Mouse (Mus musculus) kidney, embryonic 14.5 days (tissue): Measurements from ENCODE around the gene Clic1. TPM values are rescaled to one million over a fixed set of nuclear protein-coding genes. Genes with fewer than 3 reads are reported as not detected.
"Not testable (repeated sequence)": the region's sequence is repeated elsewhere in the genome, so short reads cannot be mapped to it uniquely, and the experiment has no call there.

Source experiments
- ATAC-seq: fragments of 200-750 bp; cut with Nextera tagmentation; 2 replicates; pipeline ENCODE4 v1.8.0; 2017; ENCODE audit warnings: moderate number of reproducible peaks, mild to moderate bottlenecking, moderate TSS enrichment, moderate library complexity; ENCODE audit not compliant: low FRiP score, low TSS enrichment
- H3K27ac ChIP-seq: fragments of 300-500 bp; sonication (generic); 2 replicates; pipeline ENCODE4 v1.5.1; 2014; ENCODE audit warnings: low read depth, mild to moderate bottlenecking, low read length, moderate library complexity, mixed read lengths
- H3K27me3 ChIP-seq: fragments of 300-500 bp; sonication (generic); 2 replicates; pipeline ENCODE4 v1.6.1; 2014; ENCODE audit warnings: mild to moderate bottlenecking, low read length; ENCODE audit not compliant: control insufficient read depth, insufficient read depth
- H3K36me3 ChIP-seq: fragments of 300-500 bp; sonication (generic); 2 replicates; pipeline ENCODE4 v1.6.1; 2014; ENCODE audit warnings: low read length, mixed read lengths; ENCODE audit not compliant: control insufficient read depth, insufficient read depth
- H3K4me1 ChIP-seq: fragments of 300-500 bp; sonication (generic); 2 replicates; pipeline ENCODE4 v1.6.1; 2014; ENCODE audit warnings: low read length, mixed read lengths; ENCODE audit not compliant: control insufficient read depth, insufficient read depth
- H3K4me2 ChIP-seq: fragments of 300-500 bp; sonication (generic); replicated peaks from 2 replicates; pipeline ENCODE4 v1.6.1; 2014; ENCODE audit warnings: low read depth, mild to moderate bottlenecking, low read length
- H3K4me3 ChIP-seq: fragments of 300-500 bp; sonication (generic); 2 replicates; pipeline ENCODE4 v1.5.1; 2014; ENCODE audit warnings: mild to moderate bottlenecking, low read length
- H3K9ac ChIP-seq: fragments of 300-500 bp; sonication (generic); 2 replicates; pipeline ENCODE4 v1.6.1; 2014; ENCODE audit warnings: low read depth, mild to moderate bottlenecking, low read length, moderate library complexity
- H3K9me3 ChIP-seq: fragments of 300-500 bp; sonication (generic); 2 replicates; pipeline ENCODE4 v1.6.1; 2016; ENCODE audit warnings: low read length; ENCODE audit not compliant: control insufficient read depth
- WGBS: fragments of 180-500 bp; shearing (Covaris S2); extraction: QIAGEN DNeasy Blood & Tissue Kit; methylation state at CpG from one replicate; pipeline ENCODE4 v1.1.7; 2014; 5-methylcytosine and 5-hydroxymethylcytosine counted together
- polyA plus RNA-seq: library from polyadenylated mRNA; unstranded; fragments of >200 nt; fragmentation: Nextera tagmentation; extraction: Ambion mirVana; gene quantifications from 2 replicates; pipeline ENCODE4 v1.2.1, GENCODE M21; 2014

Gene Clic1
- polyA plus RNA-seq, 1 experiment from 2014 or later: 72.1 TPM

DNA sequence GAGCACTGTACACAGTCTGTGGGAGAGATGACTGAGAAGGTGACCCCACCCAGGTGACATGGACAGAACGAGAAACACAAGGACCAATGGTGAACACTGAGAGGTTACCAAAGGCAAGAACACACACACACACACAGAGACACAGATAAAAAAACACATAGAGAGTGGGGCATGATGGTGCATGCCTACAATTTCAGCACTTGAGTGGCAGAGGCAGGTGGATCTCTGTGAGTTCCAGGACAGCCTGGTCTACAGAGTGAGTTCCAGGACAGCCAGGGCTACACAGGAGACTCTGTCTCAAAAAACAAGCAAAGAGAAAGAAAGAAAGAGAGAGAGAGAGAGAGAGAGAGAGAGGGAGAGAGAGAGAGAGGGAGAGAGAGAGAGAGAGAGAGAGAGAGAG lies 16.1 kb upstream of the Clic1 start:
- not testable (repeated sequence) for H3K36me3 ChIP-seq, H3K9ac ChIP-seq, H3K4me1 ChIP-seq, H3K27ac ChIP-seq, H3K27me3 ChIP-seq, H3K9me3 ChIP-seq, H3K4me2 ChIP-seq, H3K4me3 ChIP-seq, ATAC-seq
- WGBS: 86% methylated on average over 1 of the region's 1 CpGs

GRCm38 (mm10) chr17:35034896-35035295 lies 14.9 kb upstream of the Clic1 start:
- Histone ChIP-seq H3K27me3 (no peaks in the 10 kb centered on the region), H3K36me3 (no peaks in the 10 kb centered on the region), H3K4me1 (no peaks in the 10 kb centered on the region), H3K9me3 (no peaks in the 10 kb centered on the region), H3K4me2 (no peak overlapping the region), H3K27ac (no peak overlapping the region), H3K9ac (no peak overlapping the region), H3K4me3 (no peak overlapping the region)
- 83% methylated on average over 6 of the region's 6 CpGs for WGBS
- ATAC-seq: no peak

DNA sequence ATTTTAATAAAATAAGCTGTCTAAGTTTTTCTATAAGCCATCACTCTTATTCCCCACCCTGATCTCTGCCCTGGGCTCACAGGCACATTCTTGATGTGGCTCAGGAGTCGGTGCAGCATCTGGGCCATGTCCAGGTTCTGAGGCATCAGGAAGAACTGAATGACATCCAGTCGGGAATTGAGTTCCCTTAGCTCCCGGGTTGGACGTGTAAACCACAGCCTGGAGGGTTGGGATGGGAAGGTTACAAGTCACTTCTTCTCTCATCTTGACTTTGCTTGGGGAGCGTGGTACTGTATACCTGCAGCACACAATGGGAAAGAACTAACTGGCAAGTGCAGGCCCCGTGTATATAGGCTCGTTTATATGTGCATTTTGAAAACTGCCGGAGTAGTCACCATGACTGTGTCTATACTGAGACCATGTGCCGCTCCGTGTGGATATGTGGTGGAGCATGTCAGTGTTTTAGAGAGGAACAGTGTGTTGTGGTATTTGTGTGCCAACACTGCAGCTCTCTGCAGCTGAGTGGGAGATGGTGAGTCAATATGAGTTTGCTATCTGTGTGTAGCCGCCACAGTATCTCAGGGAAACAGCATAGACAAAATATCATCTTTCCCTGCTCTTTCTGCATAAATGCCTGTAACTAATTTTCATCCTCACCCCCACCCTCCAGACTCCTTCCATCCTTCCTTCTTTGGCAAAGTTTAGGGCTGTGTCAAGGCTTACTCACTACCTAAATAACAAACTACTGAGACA lies 10.5 kb upstream of the Clic1 start:
- H3K36me3 ChIP-seq: no peaks in the 10 kb centered on the region
- 85% methylated on average over 11 of the region's 11 CpGs for WGBS
- no peak overlapping the region for H3K4me2 ChIP-seq
- no peaks in the 10 kb centered on the region for H3K9me3 ChIP-seq
- H3K4me3 ChIP-seq: no peak overlapping the region
- no peaks in the 10 kb centered on the region for H3K27me3 ChIP-seq
- no peaks in the 10 kb centered on the region for H3K4me1 ChIP-seq
- H3K27ac ChIP-seq: no peak overlapping the region
- H3K9ac ChIP-seq: no peak overlapping the region
- no peak for ATAC-seq

DNA sequence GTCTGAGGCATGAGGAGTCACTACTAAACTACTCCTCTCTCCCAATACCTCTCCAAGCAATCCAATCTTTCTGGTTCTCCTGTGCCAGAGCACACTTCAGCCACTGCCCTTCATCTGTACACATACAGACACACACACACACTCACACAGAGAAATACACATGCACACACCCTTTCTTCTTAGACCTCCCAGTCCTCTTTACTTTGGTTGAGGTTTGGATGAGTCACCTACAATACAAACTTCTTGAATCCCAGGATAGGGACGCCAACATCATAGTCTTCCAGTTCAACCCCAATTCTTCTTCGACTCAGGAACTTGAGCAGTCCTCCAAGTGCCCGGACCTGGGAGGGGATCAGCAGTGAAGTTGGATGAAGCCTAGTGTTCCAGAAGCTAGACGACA lies 6.0 kb upstream of the Clic1 start:
- Histone ChIP-seq H3K4me2 (no peak overlapping the region), H3K27ac (peak overlapping the region; percentile 62; the same call in 1 of the 2 replicates), H3K9ac (no peak overlapping the region), H3K27me3 (no peaks in the 10 kb centered on the region), H3K9me3 (no peaks in the 10 kb centered on the region), H3K4me3 (no peak overlapping the region), H3K4me1 (peaks cover 22% of the 10 kb centered on the region), H3K36me3 (no peaks in the 10 kb centered on the region)
- ATAC-seq: no peak
- WGBS: 78% methylated on average over 4 of the region's 4 CpGs

- H3K4me1 ChIP-seq: peaks cover 31% of the 10 kb centered on the region
- no peak overlapping the region for H3K9ac ChIP-seq
- H3K4me2 ChIP-seq: peak overlapping the region; percentile 98
- peak overlapping the region; percentile 62 for H3K4me3 ChIP-seq
- no peaks in the 10 kb centered on the region for H3K27me3 ChIP-seq
- H3K9me3 ChIP-seq: no peaks in the 10 kb centered on the region
- no peak for ATAC-seq
- no peaks in the 10 kb centered on the region for H3K36me3 ChIP-seq
- WGBS: 81% methylated on average over 7 of the region's 7 CpGs
- peak overlapping the region; percentile 88 for H3K27ac ChIP-seq
These were observed 4.6 kb upstream of the Clic1 start for GRCm38 (mm10) chr17:35044904-35045806.

GRCm38 (mm10) chr17:35045807-35046680 lies 3.7 kb upstream of the Clic1 start:
- ATAC-seq: no peak; the same call in 1 of the 2 replicates
- H3K4me1 ChIP-seq: peaks cover 31% of the 10 kb centered on the region
- WGBS: 3% methylated on average over 47 of the region's 48 CpGs

DNA sequence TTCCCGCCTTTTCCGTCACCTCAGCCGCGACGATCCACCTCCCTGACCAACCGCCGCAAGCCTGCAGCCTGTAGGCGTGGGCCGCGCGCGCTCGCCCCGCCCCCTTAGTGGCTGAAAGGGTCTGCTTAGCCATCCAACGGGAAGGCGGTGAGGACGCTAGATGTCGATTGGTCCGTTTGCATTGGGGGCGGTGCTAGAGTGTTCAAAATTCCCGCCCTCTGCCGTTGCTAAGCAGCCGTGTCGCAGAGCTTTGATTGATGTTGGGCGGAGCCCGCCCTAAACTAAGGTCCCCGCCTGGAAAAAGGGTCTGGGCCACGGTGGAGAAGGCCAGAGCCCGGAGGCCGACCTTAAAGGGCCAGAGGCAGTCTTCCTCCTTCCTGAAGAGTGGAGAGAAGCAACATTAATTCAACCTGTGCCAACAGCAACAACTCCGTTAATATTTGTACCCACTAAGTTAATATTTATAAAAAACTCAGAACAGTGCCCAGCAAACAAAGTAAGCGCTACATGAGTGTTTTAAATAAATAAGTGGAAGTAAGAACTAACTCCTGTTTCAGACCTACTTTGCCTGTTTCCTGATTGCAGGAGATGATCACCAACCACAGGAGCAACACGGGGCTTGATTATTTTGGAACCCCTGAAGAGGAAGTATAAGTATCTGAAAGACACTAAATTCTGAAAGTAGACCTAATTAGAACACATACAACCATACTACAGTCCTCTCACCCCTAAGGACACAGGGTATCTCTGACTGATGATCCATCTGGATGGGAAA lies 2.9 kb upstream of the Clic1 start, which contains the start of gene Msh5:
TSS of gene Msh5 (minus strand) at position 65 of the 775 bp plus-strand sequence.
- Histone ChIP-seq H3K4me3 (peak within 1 kb of the TSS; percentile 62), H3K36me3 (no peaks in the 10 kb centered on the region), H3K9me3 (no peaks in the 10 kb centered on the region), H3K4me1 (peaks cover 31% of the 10 kb centered on the region), H3K4me2 (peak within 1 kb of the TSS; percentile 98), H3K9ac (peak within 1 kb of the TSS; percentile 89), H3K27me3 (no peaks in the 10 kb centered on the region), H3K27ac (peak within 1 kb of the TSS; percentile 100)
- WGBS: 2% methylated on average over 33 of the region's 33 CpGs
- ATAC-seq: peak; percentile 93

More at GRCm38 (mm10) chr17:35045807-35046680, 3.7 kb upstream of the Clic1 start:
- Histone ChIP-seq H3K9me3 (no peaks in the 10 kb centered on the region), H3K9ac (peak overlapping the region; percentile 89), H3K27me3 (no peaks in the 10 kb centered on the region), H3K36me3 (no peaks in the 10 kb centered on the region), H3K4me3 (peak overlapping the region; percentile 62), H3K4me2 (peak overlapping the region; percentile 98), H3K27ac (peak overlapping the region; percentile 88)

DNA sequence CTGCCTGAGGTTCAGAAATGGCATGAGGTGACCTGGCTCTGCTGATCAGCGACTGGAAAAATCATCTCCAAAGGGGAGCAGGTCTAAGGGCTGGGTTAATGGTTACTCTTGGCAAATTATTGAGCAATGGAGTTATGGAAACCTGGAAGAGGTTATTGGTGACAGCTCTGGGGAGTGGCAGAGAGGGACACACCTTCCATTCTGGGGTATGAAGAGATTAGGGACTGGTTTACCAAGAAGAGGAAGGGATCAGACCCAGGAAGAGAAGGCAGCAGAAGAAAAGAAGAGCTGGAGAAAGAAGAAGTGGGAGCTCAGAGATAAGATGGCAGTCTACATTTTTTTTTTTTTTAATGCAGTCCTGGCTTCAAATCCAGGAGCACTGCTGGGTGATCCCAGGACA lies 2.1 kb upstream of the Clic1 start:
- Histone ChIP-seq H3K27ac (peak overlapping the region; percentile 100), H3K9ac (no peak overlapping the region), H3K9me3 (no peaks in the 10 kb centered on the region), H3K4me3 (no peak overlapping the region), H3K36me3 (peaks cover 5% of the 10 kb centered on the region), H3K4me2 (peak overlapping the region; percentile 98; the same call in 1 of the 2 replicates), H3K27me3 (no peaks in the 10 kb centered on the region), H3K4me1 (peaks cover 36% of the 10 kb centered on the region)
- WGBS: 33% methylated on average over 1 of the region's 1 CpGs
- ATAC-seq: no peak
